Mouse (Mus musculus) retina, embryonic 14.5 days (tissue): ENCODE measurements at regions not wholly inside any gene's neighbourhood (a gene's known extent, or its start where the extent isn't known, plus 50 kb on each side); places are given as distances from the start of the nearest gene placed in this dataset.
A peak's percentile ranks its signal among the peaks of the same experiment; 100 is the strongest.

Source experiments
- DNase-seq: peaks from one replicate; pipeline ENCODE4 v3.0.0-alpha.2; 2015; ENCODE audit warnings: low spot score

DNA sequence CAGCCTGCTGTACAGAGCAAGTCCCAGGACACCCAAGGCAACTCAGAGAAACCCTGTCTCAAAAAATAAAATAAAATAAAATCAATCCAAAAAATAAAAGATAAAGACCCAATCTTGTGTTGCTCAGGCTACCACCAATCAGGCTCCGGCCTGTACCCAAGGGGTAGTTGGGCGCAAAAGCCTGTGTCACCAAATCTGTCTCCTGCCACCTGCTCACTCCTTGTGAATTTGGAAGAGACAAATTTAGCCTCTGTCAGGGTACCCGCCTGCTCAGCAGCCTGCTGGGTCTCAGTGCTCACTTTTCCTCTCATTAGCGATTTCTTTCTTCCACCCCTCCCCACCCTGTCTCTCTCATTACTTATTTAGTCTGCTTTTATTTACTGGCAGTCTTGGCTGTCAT lies 54.6 kb downstream of the Sox4 start:
- DNase-seq: no peak

DNA sequence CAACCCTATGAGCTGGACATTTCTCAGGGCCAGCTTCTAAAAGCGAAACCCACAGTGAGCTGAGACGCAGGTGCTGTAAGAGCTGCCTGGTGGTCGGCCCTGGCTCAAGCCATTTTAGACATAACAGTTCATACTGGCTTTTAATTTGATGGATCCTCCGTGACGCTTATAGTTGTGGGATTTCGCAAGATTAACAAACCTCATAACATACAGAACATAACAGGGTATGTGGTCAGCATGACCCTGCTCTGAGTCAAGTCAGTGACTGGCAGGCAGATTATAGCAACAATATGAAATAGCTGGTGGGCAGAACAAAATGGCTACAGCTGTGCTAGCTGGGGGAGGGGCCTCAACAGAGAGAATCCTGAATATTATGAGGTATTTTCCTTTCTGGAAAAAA lies 60.6 kb downstream of the Sox4 start:
- no peak for DNase-seq

DNA sequence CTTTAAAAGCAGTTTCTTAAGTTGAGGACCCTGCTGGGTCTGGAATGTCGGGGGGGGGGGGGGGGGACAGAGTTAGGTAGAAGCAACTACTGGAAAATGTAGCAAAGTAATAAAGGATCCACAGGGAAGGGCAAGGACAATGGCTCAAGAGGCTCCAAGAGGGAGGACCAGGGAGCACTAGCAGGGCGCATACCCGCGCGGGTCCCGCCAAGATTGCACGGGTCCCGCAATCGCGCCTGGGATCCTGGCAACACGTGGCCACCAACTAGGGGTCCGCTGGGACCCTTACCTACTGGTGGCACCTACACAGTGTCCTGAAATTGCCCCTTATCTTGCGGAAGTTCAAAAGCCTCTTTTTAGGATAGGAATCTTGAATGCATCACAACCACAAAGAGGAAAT lies 66.4 kb downstream of the Sox4 start:
- DNase-seq: no peak

GRCm38 (mm10) chr13:28886691-28887090 lies 66.8 kb downstream of the Sox4 start:
- peak; percentile 17 for DNase-seq

DNA sequence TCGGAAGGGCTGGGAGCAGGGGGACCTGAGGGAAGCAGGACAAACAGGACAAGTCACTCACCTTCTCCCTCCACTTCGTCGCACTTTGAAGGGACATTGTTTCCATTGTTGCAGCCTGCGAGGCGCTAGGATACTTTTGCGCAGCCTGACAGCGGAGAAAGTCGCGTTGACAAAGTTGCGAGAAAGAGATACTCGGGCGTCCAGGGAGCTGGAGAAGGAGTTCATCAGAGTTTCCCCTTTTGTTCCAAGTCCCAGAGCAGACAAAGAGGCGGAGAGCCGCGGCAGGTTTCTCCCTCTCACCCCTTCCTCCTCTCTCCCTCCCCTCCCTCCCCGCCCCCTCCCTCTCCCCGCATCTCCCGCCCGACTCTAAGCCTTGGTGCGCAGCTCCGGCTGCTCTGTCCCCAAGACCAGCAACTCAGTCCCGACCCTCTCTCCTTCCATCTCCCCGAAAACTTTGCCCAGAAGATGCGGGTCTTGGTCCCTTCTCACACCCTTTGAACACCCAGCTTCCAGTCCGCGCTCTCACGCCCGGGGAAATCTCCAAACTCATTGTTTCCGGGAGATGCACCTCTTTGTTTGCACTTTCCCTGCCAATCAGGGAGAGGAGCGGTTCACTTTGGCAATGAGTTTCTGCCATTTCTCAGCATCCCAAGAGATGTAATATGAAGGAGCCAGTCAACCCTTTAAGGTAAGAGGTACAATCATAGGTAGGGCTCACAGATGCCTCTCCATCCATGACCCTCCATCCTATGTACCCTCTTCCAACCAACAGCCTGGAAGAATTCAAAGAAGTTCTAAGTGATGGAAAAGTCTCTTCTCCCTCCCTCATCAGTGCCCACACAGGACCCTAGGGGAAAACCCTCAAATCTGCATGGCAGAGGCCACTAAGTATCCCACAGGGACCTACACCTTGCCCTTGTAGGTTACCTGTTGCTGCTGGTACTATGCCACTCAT lies 68.2 kb downstream of the Sox4 start:
- DNase-seq: peak; percentile 64

GRCm38 (mm10) chr13:28884191-28884820 lies 69.2 kb downstream of the Sox4 start:
- peak; percentile 60 for DNase-seq

DNA sequence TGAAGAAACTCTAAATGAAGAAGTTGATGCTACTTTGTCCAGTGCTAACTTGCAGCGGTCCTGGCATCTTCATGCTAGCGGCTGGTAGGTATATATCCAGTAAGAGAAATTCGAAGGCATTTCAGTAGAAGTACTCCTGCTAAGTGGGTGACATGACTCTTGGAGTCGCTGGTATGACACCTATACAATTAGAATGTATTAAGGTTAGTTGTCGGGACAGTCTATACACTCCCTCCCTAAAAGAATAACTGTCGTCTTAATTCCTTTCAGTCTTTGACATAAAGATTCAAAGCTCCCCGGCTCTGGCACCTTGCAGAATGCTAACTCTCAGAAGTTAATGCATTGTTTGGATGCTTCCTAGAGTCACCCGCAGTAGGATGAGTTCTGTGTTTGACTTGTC lies 70.1 kb downstream of the Sox4 start:
- no peak for DNase-seq

- no peak for DNase-seq
These were observed 72.6 kb downstream of the Sox4 start for GRCm38 (mm10) chr13:28880888-28881287.

DNA sequence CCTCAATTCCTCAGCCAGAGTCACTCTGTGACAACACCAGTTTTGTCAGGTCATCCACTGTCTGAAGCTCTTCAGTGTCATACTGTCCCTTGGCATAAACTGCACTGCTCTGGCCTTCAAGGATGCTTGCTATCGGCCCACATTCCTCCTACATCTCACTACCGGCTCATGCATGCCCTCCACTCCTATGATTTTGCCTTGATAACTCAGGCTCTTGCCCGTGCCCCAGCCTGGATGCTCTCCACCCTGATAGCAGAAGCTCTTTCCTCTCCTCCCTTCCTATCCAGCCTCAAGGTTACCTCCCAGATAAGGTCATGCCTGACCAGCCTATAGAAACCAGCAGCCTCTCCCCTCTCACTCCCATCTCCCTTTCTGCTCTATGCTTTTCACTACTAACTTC lies 74.8 kb downstream of the Sox4 start:
- no peak for DNase-seq

DNA sequence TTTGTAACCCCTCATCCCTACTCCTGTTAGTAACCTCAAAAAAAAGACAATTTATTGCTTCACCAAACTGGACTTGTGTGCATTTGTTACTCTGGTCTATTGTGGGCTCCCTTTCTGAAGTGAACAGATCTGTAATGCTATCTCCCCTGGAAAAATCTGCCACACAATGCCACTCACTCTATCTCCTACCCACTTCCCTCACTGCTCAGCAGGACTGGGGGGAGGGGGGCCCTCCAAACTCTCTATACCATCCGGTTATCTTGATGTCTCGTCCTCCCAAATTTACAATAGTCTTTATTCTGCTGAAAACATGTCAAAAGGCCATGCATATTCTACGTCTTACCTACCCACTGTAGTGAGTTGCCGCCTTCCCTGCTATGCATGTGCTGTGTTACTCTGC lies 76.7 kb downstream of the Sox4 start:
- DNase-seq: no peak

DNA sequence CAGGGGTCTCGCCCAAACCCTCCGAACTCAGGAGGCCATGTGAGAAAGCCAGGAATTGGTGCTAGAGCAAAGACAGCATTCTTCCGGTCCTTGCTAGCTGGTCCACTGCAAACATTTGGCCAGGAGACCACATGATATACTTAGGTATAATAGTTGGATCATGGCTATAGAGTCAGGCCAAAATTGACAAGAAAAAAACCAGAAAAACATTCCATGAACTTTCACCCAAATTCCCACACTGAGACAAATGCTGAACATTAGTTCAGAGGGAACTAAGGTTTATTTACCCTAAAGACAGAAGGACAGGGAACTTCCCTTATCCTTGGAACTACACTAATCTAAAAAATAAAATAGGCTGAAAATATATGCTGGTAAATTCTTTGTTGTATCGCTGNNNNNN lies 82.8 kb downstream of the Sox4 start:
- DNase-seq: no peak

GRCm38 (mm10) chr13:28867210-28867609 lies 86.3 kb downstream of the Sox4 start:
- no peak for DNase-seq

DNA sequence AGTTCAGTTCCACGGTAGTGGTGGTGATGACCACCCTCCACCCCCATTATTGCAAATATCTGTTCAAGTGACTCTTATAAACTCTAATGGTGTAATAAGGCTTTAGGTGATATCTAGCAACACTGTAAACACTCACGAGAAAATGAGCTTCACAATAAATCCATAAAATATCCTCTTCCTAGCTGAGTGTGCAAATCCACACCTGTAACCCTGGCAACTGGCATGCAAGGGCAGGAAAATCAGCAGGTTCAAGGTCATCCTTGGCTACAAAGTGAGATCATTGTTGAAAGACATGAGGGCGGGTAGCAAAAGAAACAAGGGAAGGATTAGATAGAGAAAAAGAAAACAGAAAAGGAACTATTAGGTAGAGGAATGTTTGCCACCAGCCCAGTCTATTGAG lies 86.8 kb downstream of the Sox4 start:
- no peak for DNase-seq

- no peak for DNase-seq
These were observed 92.9 kb downstream of the Sox4 start for GRCm38 (mm10) chr13:28860601-28861000.

- DNase-seq: peak; percentile 39
These were observed 93.6 kb downstream of the Sox4 start for GRCm38 (mm10) chr13:28859829-28860427.

DNA sequence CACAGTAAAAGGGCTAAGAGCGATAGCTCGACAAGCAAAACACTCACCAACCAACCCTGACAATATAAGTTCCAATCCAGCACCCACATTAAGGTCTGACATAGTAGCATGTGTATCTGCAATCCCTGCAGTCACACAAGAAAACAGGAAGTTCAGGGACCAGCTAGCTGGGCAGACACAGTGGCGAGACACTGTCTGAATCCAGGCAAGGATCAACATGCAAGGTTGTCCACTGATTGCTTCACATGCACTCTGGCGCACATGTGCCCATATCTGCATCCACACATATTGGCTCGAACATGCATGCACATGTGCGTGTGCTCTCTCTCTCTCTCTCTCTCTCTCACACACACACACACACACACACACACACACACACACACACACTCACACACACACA lies 95.5 kb downstream of the Sox4 start:
- DNase-seq: no peak

DNA sequence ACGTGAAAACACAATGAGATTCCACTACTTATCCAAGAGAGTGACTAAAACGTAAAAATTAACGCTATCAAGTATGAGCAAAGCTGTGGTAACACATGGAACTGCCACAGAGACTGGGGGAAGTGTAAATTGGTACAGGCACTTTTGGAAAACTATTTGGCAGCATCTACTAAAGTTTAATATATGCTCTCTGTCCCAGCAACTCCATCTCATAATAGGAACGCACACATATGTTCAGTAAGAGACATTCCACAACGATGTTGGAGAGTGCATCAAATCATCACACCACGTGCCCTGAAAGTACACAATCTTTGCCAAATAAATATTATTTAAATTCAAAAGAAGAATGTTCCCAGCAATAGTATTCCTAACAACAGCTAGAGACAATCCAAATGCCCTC lies 96.3 kb downstream of the Sox4 start:
- no peak for DNase-seq

DNA sequence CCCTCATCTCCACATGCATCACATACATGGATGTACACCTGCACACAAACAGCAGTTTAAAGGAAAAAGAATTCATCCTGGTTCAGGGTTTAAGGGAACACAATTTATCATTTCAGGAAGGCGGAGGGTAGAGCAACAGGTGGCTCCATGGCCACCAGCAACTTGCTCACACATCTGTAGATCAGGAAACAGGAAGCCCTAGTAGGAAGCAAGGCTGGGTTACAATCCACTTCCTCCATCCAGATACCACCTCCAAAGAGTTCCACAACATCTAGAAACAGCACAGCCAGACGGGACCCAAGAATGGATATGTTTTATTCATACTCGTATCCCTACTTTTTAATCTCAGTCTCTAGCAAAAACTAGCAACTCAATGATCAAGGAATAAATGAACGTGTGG lies 97.0 kb downstream of the Sox4 start:
- no peak for DNase-seq

- DNase-seq: no peak
These were observed 99.3 kb downstream of the Sox4 start for GRCm38 (mm10) chr13:28854247-28854646.

DNA sequence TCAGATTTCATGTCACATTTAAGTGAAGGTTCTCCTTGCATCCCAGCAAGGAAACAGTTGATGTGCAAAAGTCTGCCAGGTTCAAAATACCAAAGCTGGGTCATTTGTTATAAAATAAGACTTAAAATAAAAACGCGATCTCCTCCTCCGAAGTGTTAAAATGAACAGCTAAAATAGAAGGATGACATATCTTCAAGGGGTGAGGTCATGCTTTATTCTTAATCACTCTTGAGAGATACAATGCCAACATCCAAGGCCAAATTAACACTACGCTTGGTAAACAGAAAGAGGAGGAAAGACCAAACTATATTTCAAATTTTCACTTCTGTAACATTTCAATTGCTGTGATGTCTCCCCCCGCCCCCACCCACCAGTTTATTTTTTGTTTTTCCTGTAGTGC lies 105.2 kb downstream of the Sox4 start:
- no peak for DNase-seq

DNA sequence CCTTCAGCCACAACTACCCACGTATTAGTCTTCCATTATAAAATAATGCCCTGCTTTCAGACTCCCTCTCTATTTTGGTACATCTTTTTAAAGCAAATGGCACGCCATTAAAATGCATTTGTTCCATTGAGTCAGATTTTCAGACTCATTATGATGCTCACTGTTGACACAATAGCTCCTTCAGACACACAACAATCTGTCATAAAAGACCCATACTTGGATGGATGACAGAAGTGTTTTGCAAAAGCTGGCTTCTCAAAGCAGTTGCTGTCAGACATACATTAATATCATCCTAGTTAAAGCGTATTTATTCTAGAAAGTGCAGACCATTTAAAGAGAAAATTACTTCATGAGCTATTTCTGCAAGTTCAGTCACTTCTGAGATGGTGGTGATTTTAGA lies 106.0 kb downstream of the Sox4 start:
- no peak for DNase-seq

DNA sequence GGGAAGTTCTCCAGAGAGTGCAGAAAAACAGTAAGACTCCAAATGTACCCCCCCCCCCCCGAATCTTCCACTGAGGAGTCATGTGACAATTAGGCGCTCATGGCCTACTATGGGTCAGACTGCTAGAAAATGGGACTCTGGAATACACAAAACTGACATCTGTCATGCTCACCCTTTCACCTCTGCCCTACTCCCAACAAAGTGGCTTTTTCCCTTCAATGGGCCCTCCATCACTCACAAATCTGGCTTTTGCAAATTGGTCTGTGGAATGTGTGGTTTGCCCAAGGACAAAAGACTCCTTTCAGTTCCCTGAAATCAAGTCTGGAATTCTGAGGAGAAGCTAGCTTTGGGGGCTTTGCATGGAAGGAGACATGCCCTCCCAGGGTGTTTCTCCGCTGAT lies 109.0 kb downstream of the Sox4 start:
- DNase-seq: peak; percentile 27

- no peak for DNase-seq
These were observed 110.7 kb downstream of the Sox4 start for GRCm38 (mm10) chr13:28842811-28843210.
